Mouse (Mus musculus) bone marrow macrophage, adult 2 months (primary cell): ENCODE results near the gene Mttp.

Experiments
- CTCF ChIP-seq: IDR thresholded peaks from 2 replicates; pipeline ENCODE4 v1.5.1; 2012; ENCODE audit warnings: low read depth, mild to moderate bottlenecking, low read length, moderate library complexity
- POLR2A ChIP-seq: IDR thresholded peaks from 2 replicates; pipeline ENCODE4 v1.6.1; 2012; ENCODE audit warnings: mild to moderate bottlenecking, low read depth, low read length, borderline replicate concordance

DNA sequence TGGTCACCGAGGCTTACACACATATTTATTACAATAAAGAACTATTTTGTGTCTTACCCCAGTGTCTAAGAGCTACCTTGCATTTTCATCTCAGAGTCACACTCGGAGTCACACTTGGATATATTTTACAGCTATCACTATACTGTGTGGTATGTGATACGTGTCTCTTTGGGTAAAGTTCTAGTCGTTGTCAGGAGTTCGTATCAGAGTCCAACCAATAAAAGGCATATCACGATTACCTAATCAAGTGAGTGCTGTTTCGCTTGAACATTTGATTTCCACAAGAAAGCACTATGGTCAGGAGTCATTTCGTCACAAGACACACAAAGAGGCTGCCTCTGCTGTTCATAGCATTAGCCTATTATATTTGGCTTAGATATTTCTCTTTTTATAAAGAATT lies 11.3 kb downstream of the Mttp start:
- TF ChIP-seq CTCF (no peak), POLR2A (no peak)
